Mouse (Mus musculus) heart, adult 2 months (tissue): ENCODE measurements around the gene Igf1.

ENCODE experiments used
- CTCF ChIP-seq: fragments of 200-600 bp; IDR thresholded peaks from 2 replicates; pipeline ENCODE4 v1.8.1; 2022; ENCODE audit warnings: antibody characterized with exemption, mild to moderate bottlenecking, moderate library complexity
- POLR2A ChIP-seq: fragments of 200-500 bp; IDR thresholded peaks from 2 replicates; pipeline ENCODE4 v1.6.1; 2011; ENCODE audit warnings: mild to moderate bottlenecking, low read depth, low read length, control low read depth; ENCODE audit not compliant: insufficient read depth

DNA sequence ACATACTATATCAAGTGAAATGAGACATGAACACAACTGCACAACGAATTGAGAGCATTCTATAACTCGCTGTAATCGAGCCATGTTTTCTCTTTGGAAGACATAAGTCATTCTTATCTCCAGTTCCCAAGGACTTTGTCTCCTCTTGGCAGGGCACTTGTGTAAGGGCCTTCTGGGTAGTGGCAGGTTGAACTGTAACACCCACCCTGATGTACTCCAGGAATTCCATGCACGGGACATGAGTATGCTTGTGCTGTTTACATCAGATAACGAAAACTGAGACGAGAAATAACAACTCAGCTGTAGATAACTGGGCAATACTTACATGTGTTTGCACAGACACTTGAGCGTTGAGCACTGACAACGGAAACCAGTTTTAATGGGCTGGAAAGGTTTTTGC, 8.4 kb downstream of the Igf1 start:
- TF ChIP-seq CTCF, result no peak
- no peak for TF ChIP-seq POLR2A
